Comparison of ENCODE assay signal across 14 mouse cellular contexts in genomic region chr10:120625474-120625873, GRCm38 (mm10).
A peak's percentile ranks its signal among the peaks of the same experiment; 100 is the strongest.
DNase-seq lines count a peak whose midpoint lies in the region; TF ChIP-seq lines count a peak whose summit lies in the region.
"Had no signal": no experiment of that assay in that cellular context is flagged by ENCODE, and none has a peak within 500 bp of the region (broad histone marks: within the 10 kb centered on the region; RNA-seq: fewer than 3 reads in every experiment).

No protein-coding gene starts in this region.

- no peaks in the 10 kb centered on the region for H3K9me3 ChIP-seq in midbrain, embryonic 10.5 days (replicated peaks)
- H3K9me3 ChIP-seq: kidney, embryonic 15.5 days; midbrain, embryonic 12.5 days; neural tube, embryonic 15.5 days had no signal

- H3K4me3 ChIP-seq in embryonic fibroblast, embryonic 13.5 days (ENCODE audit: insufficient read depth, low read length), result no peak overlapping the region
- no peak overlapping the region for H3K4me3 ChIP-seq in midbrain, embryonic 10.5 days
- H3K4me3 ChIP-seq: heart, adult 2 months; kidney, embryonic 15.5 days; layer of hippocampus, adult 2 months; midbrain, embryonic 12.5 days; neural tube, embryonic 15.5 days had no signal

- no peak for TF ChIP-seq POLR2A in embryonic fibroblast, embryonic 13.5 days (IDR thresholded peaks at IDR 0.05; ENCODE audit: low read depth, low read length)

- DNase-seq in lung, postnatal 25 days (ENCODE audit: low spot score), result peak; percentile 17
- DNase-seq in lung, adult 18-20 months, result no peak
- DNase-seq in naive thymus-derived CD4-positive, alpha-beta T cell, adult 2 months (ENCODE audit: low read depth), result peak; percentile 69
- DNase-seq in thymus, postnatal 4 days, result peak; percentile 64
- no peak for DNase-seq in midbrain, embryonic 10.5 days (ENCODE audit: low spot score)
- no peak for DNase-seq in adrenal gland, adult 2 months
- DNase-seq in adrenal gland, postnatal 25 days, result no peak
- DNase-seq: cerebellum, adult 8-10 months; heart, adult 2 months had no signal

- WGBS in midbrain, embryonic 10.5 days, result 87% methylated on average over 5 of the region's 5 CpGs

- no peak for TF ChIP-seq CTCF in embryonic fibroblast, embryonic 13.5 days (IDR thresholded peaks at IDR 0.05; ENCODE audit: borderline replicate concordance, insufficient read depth, low read length)

- peaks cover 18% of the 10 kb centered on the region for H3K4me1 ChIP-seq in embryonic fibroblast, embryonic 13.5 days (ENCODE audit: control insufficient read depth, insufficient read depth, low read length)
- peaks cover 3% of the 10 kb centered on the region; the same call in 1 of the 2 replicates for H3K4me1 ChIP-seq in midbrain, embryonic 10.5 days
- H3K4me1 ChIP-seq: neural tube, embryonic 15.5 days had no signal

- H3K27ac ChIP-seq in embryonic fibroblast, embryonic 13.5 days (ENCODE audit: insufficient read depth, low read length), result peak overlapping the region; percentile 90
- no peak overlapping the region for H3K27ac ChIP-seq in midbrain, embryonic 10.5 days (replicated peaks)
- H3K27ac ChIP-seq: heart, adult 2 months; kidney, embryonic 15.5 days; layer of hippocampus, adult 2 months; midbrain, embryonic 12.5 days; neural tube, embryonic 15.5 days had no signal

- no peaks in the 10 kb centered on the region for H3K36me3 ChIP-seq in midbrain, embryonic 10.5 days
- H3K36me3 ChIP-seq: kidney, embryonic 15.5 days; midbrain, embryonic 12.5 days; neural tube, embryonic 15.5 days had no signal

- no peaks in the 10 kb centered on the region for H3K27me3 ChIP-seq in midbrain, embryonic 10.5 days (ENCODE audit: low read depth, poor library complexity, severe bottlenecking)
- H3K27me3 ChIP-seq: kidney, embryonic 15.5 days; midbrain, embryonic 12.5 days; neural tube, embryonic 15.5 days had no signal

Comparison
In these comparisons a context has a peak if more than half of its experiments do, and no peak if none do; other contexts are left out.
1. DNase-seq: peak in lung, postnatal 25 days (single experiment), naive thymus-derived CD4-positive, alpha-beta T cell, adult 2 months (single experiment) and thymus, postnatal 4 days (single experiment); none in lung, adult 18-20 months (0 of 2), midbrain, embryonic 10.5 days (single experiment), adrenal gland, adult 2 months (single experiment) and adrenal gland, postnatal 25 days (single experiment).